Mouse (Mus musculus): Measurements from ENCODE around the gene Tgfb2.

- TF ChIP-seq CTCF (IDR thresholded peaks at IDR 0.05; ENCODE audit: control insufficient read depth, insufficient read depth, low read length), result no peak
- no peak for TF ChIP-seq POLR2A (IDR thresholded peaks at IDR 0.05; ENCODE audit: borderline replicate concordance, control insufficient read depth, low read depth, low read length)
Observed at GRCm38 (mm10) chr1:186581114-186581513, 124.7 kb downstream of the Tgfb2 start.
